Mouse (Mus musculus) forebrain, embryonic 14.5 days (tissue): ENCODE data around the gene Mettl2. TPM values are rescaled to one million over a fixed set of nuclear protein-coding genes. Genes with fewer than 3 reads are reported as not detected.

ENCODE experiments used
- ATAC-seq: fragments of 200-750 bp; cut with Nextera tagmentation; 2 replicates; pipeline ENCODE4 v1.8.0; 2017; ENCODE audit warnings: mild to moderate bottlenecking, moderate library complexity
- DNase-seq: peaks from one replicate; pipeline ENCODE4 v3.0.0-alpha.2; 2015; ENCODE audit warnings: low spot score
- H3K27ac ChIP-seq: fragments of 300-500 bp; sonication (generic); 2 replicates; pipeline ENCODE4 v1.5.1; 2014; ENCODE audit warnings: low read depth, mild to moderate bottlenecking, control low read depth, low read length, moderate library complexity
- H3K27me3 ChIP-seq: fragments of 300-500 bp; sonication (generic); replicated peaks from 2 replicates; pipeline ENCODE4 v1.6.1; 2014; ENCODE audit warnings: low read length, control low read depth, mixed read lengths; ENCODE audit not compliant: control insufficient read depth, insufficient read depth
- H3K36me3 ChIP-seq: fragments of 300-500 bp; sonication (generic); 2 replicates; pipeline ENCODE4 v1.6.1; 2014; ENCODE audit warnings: low read length, control low read depth; ENCODE audit not compliant: control insufficient read depth, insufficient read depth
- H3K4me1 ChIP-seq: fragments of 300-500 bp; sonication (generic); 2 replicates; pipeline ENCODE4 v1.6.1; 2014; ENCODE audit warnings: antibody characterized with exemption, low read length, control low read depth; ENCODE audit not compliant: control insufficient read depth, insufficient read depth
- H3K4me2 ChIP-seq: fragments of 300-500 bp; sonication (generic); 2 replicates; pipeline ENCODE4 v1.6.1; 2014; ENCODE audit warnings: mild to moderate bottlenecking, control low read depth, low read length
- H3K4me3 ChIP-seq: fragments of 300-500 bp; sonication (generic); 2 replicates; pipeline ENCODE4 v1.5.1; 2014; ENCODE audit warnings: low read depth, low read length, control low read depth
- H3K9ac ChIP-seq: fragments of 300-500 bp; sonication (generic); 2 replicates; pipeline ENCODE4 v1.6.1; 2014; ENCODE audit warnings: mild to moderate bottlenecking, low read length, control low read depth, moderate library complexity
- H3K9me3 ChIP-seq: fragments of 300-500 bp; sonication (generic); replicated peaks from 2 replicates; pipeline ENCODE4 v1.6.1; 2016; ENCODE audit warnings: low read length, control low read depth, mixed read lengths; ENCODE audit not compliant: control insufficient read depth
- WGBS: fragments of 180-500 bp; shearing (Covaris S2); extraction: QIAGEN DNeasy Blood & Tissue Kit; methylation state at CpG from one replicate; pipeline ENCODE4 v1.1.7; 2014; 5-methylcytosine and 5-hydroxymethylcytosine counted together
- polyA plus RNA-seq: library from polyadenylated mRNA; unstranded; fragments of >200 nt; fragmentation: Nextera tagmentation; extraction: Ambion mirVana; gene quantifications from 2 replicates; pipeline ENCODE4 v1.2.1, GENCODE M21; 2014

Mettl2 gene
- polyA plus RNA-seq, 1 experiment from 2014 or later: 24.5 TPM

- peak; percentile 75 for ATAC-seq
- Histone ChIP-seq H3K4me1 (peaks cover 12% of the 10 kb centered on the region), H3K9me3 (no peaks in the 10 kb centered on the region), H3K4me2 (peak overlapping the region; percentile 56), H3K36me3 (peaks cover 20% of the 10 kb centered on the region), H3K27ac (peak overlapping the region; percentile 87), H3K4me3 (peak overlapping the region; percentile 94), H3K27me3 (no peaks in the 10 kb centered on the region), H3K9ac (peak overlapping the region; percentile 99)
- WGBS: 6% methylated on average over 74 of the region's 89 CpGs
- peak; percentile 33 for DNase-seq
Observed at GRCm38 (mm10) chr11:105181689-105182460, 55.6 kb downstream of the Mettl2 start.

GRCm38 (mm10) chr11:105182461-105182855 is 56.2 kb downstream of the Mettl2 start:
- WGBS: 7% methylated on average over 4 of the region's 4 CpGs
- DNase-seq (no peak), ATAC-seq (no peak)
- Histone ChIP-seq H3K9me3 (no peaks in the 10 kb centered on the region), H3K4me1 (peaks cover 12% of the 10 kb centered on the region), H3K36me3 (peaks cover 23% of the 10 kb centered on the region), H3K27ac (peak overlapping the region; percentile 87; the same call in 1 of the 2 replicates), H3K27me3 (no peaks in the 10 kb centered on the region), H3K9ac (peak overlapping the region; percentile 99), H3K4me3 (peak overlapping the region; percentile 94), H3K4me2 (peak overlapping the region; percentile 56)

GRCm38 (mm10) chr11:105184678-105185077 is 58.5 kb downstream of the Mettl2 start:
- Histone ChIP-seq H3K27me3 (no peaks in the 10 kb centered on the region), H3K36me3 (peaks cover 23% of the 10 kb centered on the region), H3K9ac (no peak overlapping the region), H3K27ac (no peak overlapping the region), H3K4me1 (peaks cover 7% of the 10 kb centered on the region), H3K4me3 (no peak overlapping the region), H3K4me2 (no peak overlapping the region), H3K9me3 (no peaks in the 10 kb centered on the region)
- DNase-seq (no peak), ATAC-seq (no peak)
- WGBS: 89% methylated on average over 3 of the region's 3 CpGs

Other genes starting within 250 kb of the Mettl2 start
- not detected in 2 replicates for gene Efcab3, start 62.8 kb upstream of the Mettl2 start, polyA plus RNA-seq
- gene Gm10842, start 20.5 kb downstream of the Mettl2 start, polyA plus RNA-seq: not detected in 2 replicates
- 22.1 and 23.4 TPM in 2 replicates for gene Tlk2, start 52.4 kb downstream of the Mettl2 start, polyA plus RNA-seq
- 2.6 and 3.2 TPM in 2 replicates for gene Mrc2, start 166.2 kb downstream of the Mettl2 start, polyA plus RNA-seq